Mouse (Mus musculus) embryonic fibroblast, embryonic 13.5 days (primary cell): Measurements from ENCODE around the gene Acvr1.

Experiments used
- CTCF ChIP-seq: IDR thresholded peaks from 2 replicates; pipeline ENCODE4 v1.5.1; 2011; ENCODE audit warnings: mild to moderate bottlenecking, control low read depth, low read length, moderate library complexity, borderline replicate concordance; ENCODE audit not compliant: insufficient read depth
- POLR2A ChIP-seq: IDR thresholded peaks from 2 replicates; pipeline ENCODE4 v1.6.1; 2011; ENCODE audit warnings: low read depth, mild to moderate bottlenecking, control low read depth, low read length, moderate library complexity

GRCm38 (mm10) chr2:58415037-58415436, 151.9 kb downstream of the Acvr1 start:
- TF ChIP-seq CTCF (no peak), POLR2A (no peak)
